Mouse (Mus musculus): ENCODE results near the gene Asic2.

DNA sequence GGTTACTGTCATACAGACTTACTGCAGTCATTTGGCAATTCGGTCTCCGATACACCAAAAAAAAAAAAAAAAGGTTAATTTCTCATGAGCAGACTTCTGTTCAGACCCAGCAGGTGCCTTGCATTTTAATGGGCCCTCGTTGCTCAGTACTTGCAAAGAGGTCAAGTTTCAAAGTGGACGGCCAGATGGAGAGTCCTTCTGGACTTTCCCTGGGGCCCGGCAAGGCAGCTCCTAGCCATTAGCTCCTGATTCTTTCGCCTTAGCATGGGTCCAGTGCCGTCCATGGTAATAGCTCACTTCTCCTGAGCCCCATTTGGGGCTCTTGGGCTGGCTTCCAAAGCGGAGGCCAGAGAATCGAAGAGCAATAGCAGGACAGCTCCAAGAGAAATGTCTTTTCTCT is 575.4 kb downstream of the Asic2 start:
- TF ChIP-seq CTCF (IDR thresholded peaks at IDR 0.05; ENCODE audit: borderline replicate concordance, insufficient read depth, low read depth, low read length) (no peak), POLR2A (IDR thresholded peaks at IDR 0.05; ENCODE audit: borderline replicate concordance, insufficient read depth, low read length) (no peak)
